Mouse (Mus musculus) forebrain, embryonic 14.5 days (tissue): ENCODE measurements around the gene Uri1. TPM values are rescaled to one million over a fixed set of nuclear protein-coding genes. Genes with fewer than 3 reads are reported as not detected.
A peak's percentile ranks its signal among the peaks of the same experiment; 100 is the strongest.

ENCODE experiments used
- ATAC-seq: fragments of 200-750 bp; cut with Nextera tagmentation; 2 replicates; pipeline ENCODE4 v1.8.0; 2017; ENCODE audit warnings: mild to moderate bottlenecking, moderate library complexity
- DNase-seq: peaks from one replicate; pipeline ENCODE4 v3.0.0-alpha.2; 2015; ENCODE audit warnings: low spot score
- H3K27ac ChIP-seq: fragments of 300-500 bp; sonication (generic); 2 replicates; pipeline ENCODE4 v1.5.1; 2014; ENCODE audit warnings: low read depth, mild to moderate bottlenecking, control low read depth, low read length, moderate library complexity
- H3K27me3 ChIP-seq: fragments of 300-500 bp; sonication (generic); replicated peaks from 2 replicates; pipeline ENCODE4 v1.6.1; 2014; ENCODE audit warnings: low read length, control low read depth, mixed read lengths; ENCODE audit not compliant: control insufficient read depth, insufficient read depth
- H3K36me3 ChIP-seq: fragments of 300-500 bp; sonication (generic); 2 replicates; pipeline ENCODE4 v1.6.1; 2014; ENCODE audit warnings: low read length, control low read depth; ENCODE audit not compliant: control insufficient read depth, insufficient read depth
- H3K4me1 ChIP-seq: fragments of 300-500 bp; sonication (generic); 2 replicates; pipeline ENCODE4 v1.6.1; 2014; ENCODE audit warnings: antibody characterized with exemption, low read length, control low read depth; ENCODE audit not compliant: control insufficient read depth, insufficient read depth
- H3K4me2 ChIP-seq: fragments of 300-500 bp; sonication (generic); 2 replicates; pipeline ENCODE4 v1.6.1; 2014; ENCODE audit warnings: mild to moderate bottlenecking, control low read depth, low read length
- H3K4me3 ChIP-seq: fragments of 300-500 bp; sonication (generic); 2 replicates; pipeline ENCODE4 v1.5.1; 2014; ENCODE audit warnings: low read depth, low read length, control low read depth
- H3K9ac ChIP-seq: fragments of 300-500 bp; sonication (generic); 2 replicates; pipeline ENCODE4 v1.6.1; 2014; ENCODE audit warnings: mild to moderate bottlenecking, low read length, control low read depth, moderate library complexity
- H3K9me3 ChIP-seq: fragments of 300-500 bp; sonication (generic); replicated peaks from 2 replicates; pipeline ENCODE4 v1.6.1; 2016; ENCODE audit warnings: low read length, control low read depth, mixed read lengths; ENCODE audit not compliant: control insufficient read depth
- WGBS: fragments of 180-500 bp; shearing (Covaris S2); extraction: QIAGEN DNeasy Blood & Tissue Kit; methylation state at CpG from one replicate; pipeline ENCODE4 v1.1.7; 2014; 5-methylcytosine and 5-hydroxymethylcytosine counted together
- polyA plus RNA-seq: library from polyadenylated mRNA; unstranded; fragments of >200 nt; fragmentation: Nextera tagmentation; extraction: Ambion mirVana; gene quantifications from 2 replicates; pipeline ENCODE4 v1.2.1, GENCODE M21; 2014

Gene Uri1
- polyA plus RNA-seq, 1 experiment from 2014 or later = 31.7 TPM

GRCm38 (mm10) chr7:38019770-38020169 lies 3.6 kb downstream of the Uri1 start:
- Histone ChIP-seq H3K4me2 (peak overlapping the region; percentile 65), H3K36me3 (no peaks in the 10 kb centered on the region), H3K9ac (peak overlapping the region; percentile 82; the same call in 1 of the 2 replicates), H3K9me3 (no peaks in the 10 kb centered on the region), H3K27ac (no peak overlapping the region), H3K27me3 (no peaks in the 10 kb centered on the region), H3K4me3 (peak overlapping the region; percentile 86), H3K4me1 (peaks cover 3% of the 10 kb centered on the region; the same call in 1 of the 2 replicates)
- ATAC-seq = peak; percentile 42
- no peak for DNase-seq
- 36% methylated on average over 2 of the region's 2 CpGs for WGBS

- Histone ChIP-seq H3K27me3 (no peaks in the 10 kb centered on the region), H3K4me3 (peak overlapping the region; percentile 86), H3K9me3 (no peaks in the 10 kb centered on the region), H3K36me3 (no peaks in the 10 kb centered on the region), H3K27ac (peak overlapping the region; percentile 82), H3K9ac (peak overlapping the region; percentile 82), H3K4me1 (peaks cover 3% of the 10 kb centered on the region; the same call in 1 of the 2 replicates), H3K4me2 (peak overlapping the region; percentile 65)
- DNase-seq (peak; percentile 96), ATAC-seq (peak; percentile 96)
- under 1% methylated on average over 35 of the region's 49 CpGs for WGBS
These were observed 4.0 kb downstream of the Uri1 start for GRCm38 (mm10) chr7:38019369-38019749.

GRCm38 (mm10) chr7:38018416-38019368 lies 4.7 kb downstream of the Uri1 start:
- Histone ChIP-seq H3K9me3 (no peaks in the 10 kb centered on the region), H3K36me3 (no peaks in the 10 kb centered on the region), H3K4me1 (peaks cover 3% of the 10 kb centered on the region; the same call in 1 of the 2 replicates), H3K27ac (peak overlapping the region; percentile 82), H3K27me3 (no peaks in the 10 kb centered on the region), H3K9ac (peak overlapping the region; percentile 82), H3K4me3 (peak overlapping the region; percentile 86), H3K4me2 (peak overlapping the region; percentile 65)
- ATAC-seq (peak; percentile 78), DNase-seq (peak; percentile 83)
- under 1% methylated on average over 66 of the region's 67 CpGs for WGBS

GRCm38 (mm10) chr7:38015356-38015755 lies 8.0 kb downstream of the Uri1 start:
- no peaks in the 10 kb centered on the region for H3K9me3 ChIP-seq
- no peak overlapping the region for H3K27ac ChIP-seq
- ATAC-seq (no peak), DNase-seq (no peak)
- no peak overlapping the region for H3K4me3 ChIP-seq
- no peaks in the 10 kb centered on the region for H3K36me3 ChIP-seq
- 73% methylated on average over 5 of the region's 5 CpGs for WGBS
- H3K4me1 ChIP-seq = peaks cover 3% of the 10 kb centered on the region; the same call in 1 of the 2 replicates
- H3K27me3 ChIP-seq = no peaks in the 10 kb centered on the region
- H3K9ac ChIP-seq = no peak overlapping the region
- no peak overlapping the region for H3K4me2 ChIP-seq

- no peaks in the 10 kb centered on the region for H3K36me3 ChIP-seq
- H3K27ac ChIP-seq = no peak overlapping the region
- H3K4me3 ChIP-seq = no peak overlapping the region
- H3K4me2 ChIP-seq = no peak overlapping the region
- no peak for DNase-seq
- H3K4me1 ChIP-seq = peaks cover 3% of the 10 kb centered on the region; the same call in 1 of the 2 replicates
- H3K9me3 ChIP-seq = no peaks in the 10 kb centered on the region
- WGBS = 85% methylated on average over 3 of the region's 3 CpGs
- no peak overlapping the region for H3K9ac ChIP-seq
- no peaks in the 10 kb centered on the region for H3K27me3 ChIP-seq
- ATAC-seq = no peak
These were observed 9.4 kb downstream of the Uri1 start for GRCm38 (mm10) chr7:38013946-38014345.

GRCm38 (mm10) chr7:38012811-38013210 lies 10.5 kb downstream of the Uri1 start:
- Histone ChIP-seq H3K9ac (no peak overlapping the region), H3K27ac (no peak overlapping the region), H3K4me2 (no peak overlapping the region), H3K4me3 (no peak overlapping the region), H3K9me3 (no peaks in the 10 kb centered on the region), H3K4me1 (peaks cover 2% of the 10 kb centered on the region; the same call in 1 of the 2 replicates), H3K36me3 (no peaks in the 10 kb centered on the region), H3K27me3 (no peaks in the 10 kb centered on the region)
- DNase-seq (no peak), ATAC-seq (no peak)
- 93% methylated on average over 4 of the region's 4 CpGs for WGBS

GRCm38 (mm10) chr7:38008359-38008758 lies 15.0 kb downstream of the Uri1 start:
- Histone ChIP-seq H3K4me1 (no peaks in the 10 kb centered on the region), H3K27me3 (no peaks in the 10 kb centered on the region), H3K9ac (no peak overlapping the region), H3K36me3 (no peaks in the 10 kb centered on the region), H3K4me2 (no peak overlapping the region), H3K27ac (no peak overlapping the region), H3K9me3 (no peaks in the 10 kb centered on the region), H3K4me3 (no peak overlapping the region)
- WGBS = 72% methylated on average over 6 of the region's 6 CpGs
- ATAC-seq (no peak), DNase-seq (no peak)

- no peak for ATAC-seq
These were observed 20.9 kb downstream of the Uri1 start for GRCm38 (mm10) chr7:38002451-38002850.

GRCm38 (mm10) chr7:37999691-38000090 lies 23.7 kb downstream of the Uri1 start:
- Histone ChIP-seq H3K27ac (no peak overlapping the region), H3K27me3 (no peaks in the 10 kb centered on the region), H3K4me2 (no peak overlapping the region), H3K9ac (no peak overlapping the region), H3K4me3 (no peak overlapping the region), H3K9me3 (no peaks in the 10 kb centered on the region), H3K4me1 (no peaks in the 10 kb centered on the region), H3K36me3 (no peaks in the 10 kb centered on the region)
- 64% methylated on average over 2 of the region's 2 CpGs for WGBS
- DNase-seq = no peak
- no peak for ATAC-seq

More at GRCm38 (mm10) chr7:38002451-38002850, 20.9 kb downstream of the Uri1 start:
- Histone ChIP-seq H3K9me3 (no peaks in the 10 kb centered on the region), H3K9ac (no peak overlapping the region), H3K36me3 (no peaks in the 10 kb centered on the region), H3K4me3 (no peak overlapping the region), H3K27me3 (no peaks in the 10 kb centered on the region), H3K4me2 (no peak overlapping the region), H3K4me1 (no peaks in the 10 kb centered on the region), H3K27ac (no peak overlapping the region)
- no peak for DNase-seq
- WGBS = 96% methylated on average over 2 of the region's 2 CpGs
